Mouse (Mus musculus) layer of hippocampus, adult 18-20 months (tissue): Measurements from ENCODE around the gene Gm20894. TPM values are rescaled to one million over a fixed set of nuclear protein-coding genes. Genes with fewer than 3 reads are reported as not detected.
"Not testable (repeated sequence)": the region's sequence is repeated elsewhere in the genome, so short reads cannot be mapped to it uniquely, and the experiment has no call there.

Source experiments
- DNase-seq, 2 experiments: peaks; one replicate each; pipeline ENCODE4 v3.0.0; 2022; ENCODE audit warnings: low spot score in 2 of 2
- long read RNA-seq: library from polyadenylated mRNA; stranded (forward); transcript quantifications from one replicate; pipeline ENCODE4 v2.0.0, GENCODE M21; 2021
- total RNA-seq, 2 experiments: library from RNA; stranded (reverse); gene quantifications; 2 replicates each; pipeline ENCODE4 v1.2.3; 2021

Gene Gm20894
- not detected for total RNA-seq
- long read RNA-seq, result 0 reads

DNA sequence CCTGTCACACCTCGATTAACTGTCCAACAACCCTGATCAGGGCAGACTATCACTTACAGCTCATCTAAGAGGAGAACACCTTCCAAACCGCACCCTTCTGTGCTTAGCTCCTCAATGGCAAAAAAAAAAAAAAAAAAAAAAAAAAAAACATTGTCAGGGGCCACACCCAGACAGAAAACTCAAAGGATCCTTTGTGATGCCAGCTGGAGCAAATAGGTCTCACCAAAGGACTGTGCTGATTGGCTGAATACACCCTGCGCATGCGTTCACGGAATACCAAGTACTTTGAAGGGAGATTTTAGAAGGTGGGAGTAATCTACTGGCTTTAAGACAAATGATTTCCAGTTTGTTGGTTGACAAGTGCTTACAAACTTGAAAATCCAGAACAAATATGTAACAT lies at the start of gene Gm20894:
Gene Gm20894 (minus strand): TSS at position 101 of the 400 bp plus-strand sequence.
- DNase-seq, result not testable (repeated sequence)
